In genomic region chr5:24169881-24170280, GRCm38 (mm10) we compare ENCODE assay signal across 26 mouse cellular contexts. TPM values are rescaled to one million over a fixed set of nuclear protein-coding genes. Genes with fewer than 3 reads are reported as not detected.
DNase-seq lines count a peak whose midpoint lies in the region; ATAC-seq and TF ChIP-seq lines count a peak whose summit lies in the region.
"Had no signal": no experiment of that assay in that cellular context is flagged by ENCODE, and none has a peak within 500 bp of the region (broad histone marks: within the 10 kb centered on the region; RNA-seq: fewer than 3 reads in every experiment).

No protein-coding gene starts in this region.

- no peak for ATAC-seq in hindbrain, embryonic 13.5 days (ENCODE audit: low FRiP score)
- no peak for ATAC-seq in hindbrain, embryonic 14.5 days (ENCODE audit: low FRiP score)
- ATAC-seq: activated CD4-positive, CD25-positive, alpha-beta regulatory T cell, adult 4 months; forebrain, embryonic 14.5 days; forebrain, embryonic 16.5 days; Patski had no signal

- H3K27me3 ChIP-seq in hindbrain, embryonic 13.5 days = no peaks in the 10 kb centered on the region
- no peaks in the 10 kb centered on the region for H3K27me3 ChIP-seq in hindbrain, embryonic 14.5 days (ENCODE audit: control insufficient read depth, insufficient read depth, low read length)
- H3K27me3 ChIP-seq in ES-Bruce4 (ENCODE audit: control insufficient read depth, insufficient read depth, low read length, poor library complexity, severe bottlenecking) = no peaks in the 10 kb centered on the region
- H3K27me3 ChIP-seq: embryonic facial prominence, embryonic 13.5 days; embryonic facial prominence, embryonic 15.5 days; forebrain, embryonic 12.5 days; Patski had no signal

- DNase-seq in hindbrain, embryonic 14.5 days (ENCODE audit: low spot score) = no peak
- DNase-seq in ES-E14 (ENCODE audit: low read depth, low spot score) (no peak), ZHBTc4 (ENCODE audit: low read depth, low spot score) (peak; percentile 58)
- no peak for DNase-seq in Muller cell, postnatal 12 days (ENCODE audit: inconsistent ontology term)
- DNase-seq in layer of hippocampus, postnatal 10 days (ENCODE audit: low spot score in 2 of 2) = no peak
- DNase-seq in gastrocnemius, adult 18-20 months (ENCODE audit: low spot score) = no peak
- DNase-seq: adrenal gland, adult 8-10 months; adrenal gland, postnatal 14 days; adrenal gland, postnatal 36 days; cerebellum, adult 11-12 months; cerebellum, adult 2 months; cerebellum, adult 9-10 months; cerebellum, postnatal 14 days; cerebellum, postnatal 36 days; embryo, embryonic 11 days had no signal

- H3K27ac ChIP-seq in hindbrain, embryonic 13.5 days = no peak overlapping the region
- H3K27ac ChIP-seq in hindbrain, embryonic 14.5 days = no peak overlapping the region
- peak overlapping the region; percentile 66 for H3K27ac ChIP-seq in ES-Bruce4 (ENCODE audit: insufficient read depth, low read length)
- H3K27ac ChIP-seq in ES-E14 (ENCODE audit: insufficient read depth, low read depth, low read length, poor library complexity, severe bottlenecking) = peak overlapping the region; percentile 85
- H3K27ac ChIP-seq: embryonic facial prominence, embryonic 13.5 days; embryonic facial prominence, embryonic 15.5 days; forebrain, embryonic 10.5 days; forebrain, embryonic 12.5 days had no signal

- no peak for TF ChIP-seq CTCF in ES-Bruce4 (IDR thresholded peaks at IDR 0.05; ENCODE audit: low read depth, low read length)

- TF ChIP-seq EP300 in ES-Bruce4 (IDR thresholded peaks at IDR 0.05; ENCODE audit: insufficient read depth, low read depth, low read length) = 0 out of 2 replicates have a peak, but pooled peaks have one; percentile 53

- WGBS in hindbrain, embryonic 13.5 days = 97% methylated on average over 6 of the region's 6 CpGs
- WGBS in hindbrain, embryonic 14.5 days = 93% methylated on average over 6 of the region's 6 CpGs

- in situ Hi-C loops in ES-E14 (cut with MboI; ENCODE audit: low sequenced_read_pairs in 2 of 2, unreplicated experiment in 2 of 2) = no loop called here

- no peak overlapping the region for H3K4me3 ChIP-seq in hindbrain, embryonic 13.5 days
- no peak overlapping the region for H3K4me3 ChIP-seq in hindbrain, embryonic 14.5 days (replicated peaks; ENCODE audit: low read length)
- H3K4me3 ChIP-seq in ES-Bruce4 (ENCODE audit: low read depth, low read length) (no peak overlapping the region), ES-E14 (ENCODE audit: insufficient read depth in 1 of 2, low read depth in 1 of 2, low read length in 2 of 2, poor library complexity in 1 of 2, severe bottlenecking in 1 of 2) (peak overlapping the region in 1 of 2 experiments; percentile 11; a peak in 1 of 4 replicates)
- H3K4me3 ChIP-seq: embryonic facial prominence, embryonic 13.5 days; embryonic facial prominence, embryonic 15.5 days; erythroblast, embryonic 14.5 days; forebrain, embryonic 10.5 days; forebrain, embryonic 12.5 days had no signal

- TF ChIP-seq POLR2A in ES-Bruce4 (IDR thresholded peaks at IDR 0.05; ENCODE audit: insufficient read depth, low read length) = no peak

- H3K9ac ChIP-seq in hindbrain, embryonic 13.5 days = 0 out of 2 replicates have a peak overlapping the region, but pooled peaks have one; percentile 24
- no peak overlapping the region for H3K9ac ChIP-seq in hindbrain, embryonic 14.5 days
- H3K9ac ChIP-seq in ES-Bruce4 (ENCODE audit: low read depth, poor library complexity, severe bottlenecking) (peak overlapping the region; percentile 6; the same call in 1 of the 2 replicates), ES-E14 (ENCODE audit: insufficient read depth, low read depth, low read length, poor library complexity, severe bottlenecking) (peak overlapping the region; percentile 69; the same call in 1 of the 2 replicates)
- H3K9ac ChIP-seq: embryonic facial prominence, embryonic 13.5 days; embryonic facial prominence, embryonic 15.5 days; forebrain, embryonic 12.5 days had no signal

- H3K36me3 ChIP-seq in hindbrain, embryonic 13.5 days = peaks cover 40% of the 10 kb centered on the region
- peaks cover 51% of the 10 kb centered on the region for H3K36me3 ChIP-seq in hindbrain, embryonic 14.5 days (replicated peaks; ENCODE audit: control insufficient read depth, insufficient read depth)
- H3K36me3 ChIP-seq in ES-Bruce4 (ENCODE audit: control insufficient read depth, insufficient read depth, low read length, poor library complexity, severe bottlenecking) (peaks cover 15% of the 10 kb centered on the region), ES-E14 (ENCODE audit: control insufficient read depth, insufficient read depth, low read length, poor library complexity, severe bottlenecking) (peaks cover 3% of the 10 kb centered on the region; the same call in 1 of the 2 replicates)

- peaks cover 7% of the 10 kb centered on the region for H3K4me1 ChIP-seq in hindbrain, embryonic 13.5 days (replicated peaks)
- H3K4me1 ChIP-seq in hindbrain, embryonic 14.5 days (replicated peaks; ENCODE audit: control insufficient read depth, insufficient read depth, low read length) = no peaks in the 10 kb centered on the region; the same call in 1 of the 2 replicates
- H3K4me1 ChIP-seq in ES-Bruce4 (ENCODE audit: control insufficient read depth, insufficient read depth, low read length) = peaks cover 5% of the 10 kb centered on the region
- peaks cover 7 to 8% of the 10 kb centered on the region in 2 experiments for H3K4me1 ChIP-seq in ES-E14 (ENCODE audit: control insufficient read depth in 2 of 2, insufficient read depth in 2 of 2, low read length in 2 of 2, poor library complexity in 1 of 2)

- H3K9me3 ChIP-seq in hindbrain, embryonic 13.5 days = no peaks in the 10 kb centered on the region
- H3K9me3 ChIP-seq in hindbrain, embryonic 14.5 days (ENCODE audit: control insufficient read depth, low read length) = no peaks in the 10 kb centered on the region
- H3K9me3 ChIP-seq in ES-Bruce4 (replicated peaks; ENCODE audit: control insufficient read depth, insufficient read depth, low read length, poor library complexity, severe bottlenecking) = no peaks in the 10 kb centered on the region
- H3K9me3 ChIP-seq in ES-E14 (ENCODE audit: control insufficient read depth, insufficient read depth, low read depth, low read length) = no peaks in the 10 kb centered on the region
- H3K9me3 ChIP-seq: embryonic facial prominence, embryonic 13.5 days; embryonic facial prominence, embryonic 15.5 days; forebrain, embryonic 10.5 days; forebrain, embryonic 12.5 days had no signal

- H3K4me2 ChIP-seq in hindbrain, embryonic 13.5 days = no peak overlapping the region
- no peak overlapping the region for H3K4me2 ChIP-seq in hindbrain, embryonic 14.5 days (replicated peaks)
- H3K4me2 ChIP-seq: embryonic facial prominence, embryonic 13.5 days; embryonic facial prominence, embryonic 15.5 days; forebrain, embryonic 12.5 days had no signal

TF ChIP-seq in ES-E14, 5 proteins besides CTCF, POLR2A, EP300 and RAD21:
- TF ChIP-seq ZC3H11A (IDR thresholded peaks at IDR 0.05; ENCODE audit: borderline replicate concordance, low read depth, low read length) (no peak), CHD2 (IDR thresholded peaks at IDR 0.05; ENCODE audit: low read depth, low read length) (no peak), ZNF384 (IDR thresholded peaks at IDR 0.05; ENCODE audit: low read depth, low read length) (no peak), MAFK (IDR thresholded peaks at IDR 0.05; ENCODE audit: insufficient read depth, low read depth, low read length) (no peak)

RNA-seq across cellular contexts. Expression of gene Nupl2, which starts 5.1 kb away (rescaled TPM):
- polyA plus RNA-seq in hindbrain, embryonic 13.5 days (2015; fragmentation: Nextera tagmentation; extraction: Ambion mirVana) = 17.1 and 18.5 TPM in 2 replicates
- 13.7 and 16.0 TPM in 2 replicates for polyA plus RNA-seq in hindbrain, embryonic 14.5 days (2014; fragmentation: Nextera tagmentation; extraction: Ambion mirVana)
- 18.1 and 19.3 TPM in 2 replicates for polyA plus RNA-seq in ES-Bruce4 (2011; ENCODE audit: insufficient read depth, insufficient read length, low read depth, missing spikeins)
- total RNA-seq in ES-E14 (2012; rRNA removed) = 10.5 and 11.9 TPM in 2 replicates
- total RNA-seq in layer of hippocampus, postnatal 10 days (2021) = 10 to 100 TPM; 10.5 to 10.6 TPM
- 1 to 10 TPM; 5.3 to 6.4 TPM for total RNA-seq in gastrocnemius, adult 18-20 months (2021)

Comparison
In these comparisons a context has a peak if more than half of its experiments do, and no peak if none do; other contexts are left out.
1. H3K27ac ChIP-seq: peak in ES-Bruce4 (single experiment) and ES-E14 (single experiment); none in hindbrain, embryonic 13.5 days (single experiment) and hindbrain, embryonic 14.5 days (single experiment).